Mouse (Mus musculus) kidney, adult 2 months (tissue): Measurements from ENCODE around the gene Thegl. TPM values are rescaled to one million over a fixed set of nuclear protein-coding genes. Genes with fewer than 3 reads are reported as not detected.

Experiments used
- DNase-seq: peaks from one replicate; pipeline ENCODE4 v3.0.0; 2021
- H3K27ac ChIP-seq: fragments of 200-500 bp; 2 replicates; pipeline ENCODE4 v1.5.1; 2012; ENCODE audit warnings: low read depth, low read length, control low read depth, inconsistent platforms; ENCODE audit not compliant: insufficient read depth
- H3K27me3 ChIP-seq: fragments of 200-500 bp; replicated peaks from 2 replicates; pipeline ENCODE4 v1.6.1; 2012; ENCODE audit warnings: mild to moderate bottlenecking, moderate library complexity, low read length, inconsistent platforms; ENCODE audit not compliant: control insufficient read depth, insufficient read depth
- H3K36me3 ChIP-seq: fragments of 200-500 bp; 2 replicates; pipeline ENCODE4 v1.6.1; 2012; ENCODE audit warnings: mild to moderate bottlenecking, moderate library complexity, low read length, inconsistent platforms; ENCODE audit not compliant: control insufficient read depth, insufficient read depth
- H3K4me1 ChIP-seq: fragments of 200-500 bp; 2 replicates; pipeline ENCODE4 v1.6.1; 2011; ENCODE audit warnings: low read length; ENCODE audit not compliant: control insufficient read depth, insufficient read depth
- H3K4me3 ChIP-seq: fragments of 200-500 bp; 2 replicates; pipeline ENCODE4 v1.5.1; 2011; ENCODE audit warnings: mild to moderate bottlenecking, low read depth, low read length, control low read depth; ENCODE audit not compliant: insufficient read depth
- CTCF ChIP-seq: fragments of 200-500 bp; conservative IDR thresholded peaks from 2 replicates; pipeline ENCODE4 v1.5.1; 2011; ENCODE audit warnings: low read depth, mild to moderate bottlenecking, control low read depth, low read length, moderate library complexity, mixed read lengths; ENCODE audit not compliant: insufficient read depth, insufficient read length
- POLR2A ChIP-seq: fragments of 200-500 bp; IDR thresholded peaks from one replicate; pipeline ENCODE4 v1.6.1; 2011; ENCODE audit warnings: low read depth, low read length, control low read depth
- WGBS: fragments of 180-500 bp; shearing (Covaris S2); methylation state at CpG from one replicate; pipeline ENCODE4 v1.1.7; 2018; 5-methylcytosine and 5-hydroxymethylcytosine counted together
- polyA plus RNA-seq: library from polyadenylated mRNA; depleted of rRNA; stranded (reverse); fragments of >200 nt; gene quantifications from 2 replicates; pipeline ENCODE4 v1.2.3, GENCODE M21; 2012; rRNA removed

Thegl gene
- polyA plus RNA-seq, 1 experiment: not detected

DNA sequence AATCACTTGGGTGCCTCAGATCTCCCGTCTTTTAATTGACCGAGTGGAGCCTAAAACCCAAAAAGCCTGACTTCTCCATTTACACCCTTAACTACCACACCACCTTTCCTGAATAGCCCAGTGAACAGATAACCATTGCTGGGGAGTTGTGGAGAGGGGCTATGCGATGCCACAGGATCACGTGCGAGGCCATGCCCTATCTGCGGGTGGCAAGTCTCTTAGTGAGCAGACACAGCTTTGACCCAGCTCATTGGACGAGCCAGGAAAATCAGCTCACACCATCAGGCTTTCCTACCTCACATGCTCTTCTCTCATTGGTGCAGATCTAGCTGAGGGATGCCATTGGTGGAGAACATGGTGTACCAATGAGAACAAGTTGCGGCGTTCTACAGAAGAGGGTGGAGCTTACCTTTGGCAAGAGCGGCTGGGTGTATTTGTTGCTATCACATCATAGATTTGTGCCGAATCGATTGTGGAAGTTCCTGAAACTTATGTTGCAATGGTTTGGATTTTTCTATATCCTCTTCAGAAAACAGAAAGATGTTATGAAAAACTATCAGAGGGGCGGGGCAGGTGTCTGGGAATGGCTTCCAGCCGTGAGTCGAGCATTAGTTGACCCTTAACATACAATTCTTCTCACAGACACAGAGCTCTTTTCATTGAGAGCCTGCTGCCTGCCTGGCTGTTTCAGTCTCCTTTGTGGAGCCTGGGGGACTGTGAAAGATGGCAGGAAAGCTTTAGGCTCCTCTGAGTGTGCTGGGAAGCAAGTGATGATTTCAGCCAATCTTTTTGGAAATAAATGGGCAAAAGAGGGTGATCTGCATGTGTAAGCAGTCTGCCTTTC lies 86.9 kb downstream of the Thegl start:
- Histone ChIP-seq H3K4me3 (no peak overlapping the region), H3K27me3 (no peaks in the 10 kb centered on the region), H3K4me1 (no peaks in the 10 kb centered on the region), H3K27ac (no peak overlapping the region), H3K36me3 (no peaks in the 10 kb centered on the region)
- 91% methylated on average over 15 of the region's 15 CpGs for WGBS
- TF ChIP-seq POLR2A (no peak), CTCF (no peak)
- no peak for DNase-seq

DNA sequence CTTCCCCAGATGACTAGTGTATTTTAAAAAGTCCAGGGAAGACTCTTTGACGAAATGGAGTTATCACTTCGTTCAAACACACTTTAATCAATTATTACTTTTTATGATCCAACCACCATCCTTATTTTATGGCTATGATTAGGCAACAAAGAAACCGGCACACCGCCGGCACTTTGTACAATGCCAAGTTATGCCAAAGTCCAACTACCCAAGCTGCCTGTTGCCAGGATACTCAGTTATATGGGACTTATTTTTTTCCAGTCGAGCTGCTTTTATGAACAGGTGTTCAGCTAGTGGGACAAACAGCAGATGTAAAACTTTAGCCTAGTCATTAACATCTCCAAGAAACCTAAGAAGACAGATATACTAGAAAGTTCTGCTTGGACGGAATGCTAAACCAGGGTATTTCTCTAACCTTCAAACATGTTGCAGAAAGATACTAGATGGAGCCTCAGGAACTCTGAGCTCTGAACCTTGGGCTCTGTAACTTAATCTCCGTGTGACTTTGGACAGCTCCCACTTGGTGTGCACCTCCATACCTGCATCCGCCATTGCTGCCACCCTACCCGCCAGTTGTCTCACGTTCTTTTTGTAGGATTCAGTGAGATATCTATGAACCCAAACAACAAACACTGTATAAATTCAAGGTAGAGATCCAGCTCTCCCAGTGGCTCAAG lies 91.5 kb downstream of the Thegl start:
- 56% methylated on average over 11 of the region's 11 CpGs for WGBS
- Histone ChIP-seq H3K4me3 (no peak overlapping the region), H3K4me1 (no peaks in the 10 kb centered on the region), H3K36me3 (no peaks in the 10 kb centered on the region), H3K27me3 (no peaks in the 10 kb centered on the region), H3K27ac (no peak overlapping the region)
- TF ChIP-seq CTCF (no peak), POLR2A (no peak)
- peak; percentile 74 for DNase-seq

DNA sequence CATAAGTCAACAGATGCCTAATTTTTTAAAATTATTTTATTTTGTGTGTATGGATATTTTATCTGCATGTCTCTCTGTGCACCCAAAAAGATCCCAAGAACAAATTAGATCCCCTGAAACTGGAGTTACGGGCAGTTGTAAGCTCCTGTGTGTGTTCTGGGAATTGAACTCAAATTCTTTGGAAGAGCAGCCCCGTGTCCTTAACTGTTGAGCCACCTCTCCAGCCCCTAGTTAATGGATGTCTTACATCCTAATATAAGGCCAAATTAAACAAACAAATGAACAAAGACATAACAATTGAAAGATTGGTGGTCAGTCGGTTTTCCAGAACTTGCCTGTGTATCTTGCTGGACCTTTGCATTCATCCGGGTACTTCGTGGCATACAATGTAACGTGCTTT lies 93.0 kb downstream of the Thegl start:
- 82% methylated on average over 6 of the region's 6 CpGs for WGBS
- no peak for TF ChIP-seq POLR2A
- TF ChIP-seq CTCF: no peak
- H3K27ac ChIP-seq: no peak overlapping the region

DNA sequence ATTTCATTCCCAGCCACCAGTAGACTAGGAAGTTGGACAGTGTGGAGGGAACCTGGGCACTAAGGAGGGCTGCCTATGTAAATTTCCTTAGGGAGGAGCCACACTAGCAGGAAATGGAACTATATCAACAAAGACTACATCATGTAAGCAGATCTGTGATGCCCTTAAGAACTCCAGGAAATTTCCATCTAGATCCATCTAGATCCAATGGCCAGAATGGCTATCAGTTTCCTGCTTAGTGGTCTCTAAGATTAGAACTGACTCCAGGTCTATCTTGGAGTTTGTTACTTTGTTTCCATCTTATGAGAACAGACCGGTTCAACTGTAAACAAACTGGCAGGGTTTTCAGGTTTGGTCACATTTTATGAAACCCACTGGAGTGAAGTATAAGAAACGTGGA lies 94.0 kb downstream of the Thegl start:
- no peak for DNase-seq
- no peaks in the 10 kb centered on the region for H3K4me1 ChIP-seq
- no peaks in the 10 kb centered on the region for H3K36me3 ChIP-seq
- H3K27me3 ChIP-seq: no peaks in the 10 kb centered on the region
- 71% methylated on average over 2 of the region's 2 CpGs for WGBS
- no peak overlapping the region for H3K27ac ChIP-seq
- TF ChIP-seq CTCF (no peak), POLR2A (no peak)
- H3K4me3 ChIP-seq: no peak overlapping the region

More for the DNA sequence above, 93.0 kb downstream of the Thegl start:
- Histone ChIP-seq H3K27me3 (no peaks in the 10 kb centered on the region), H3K4me1 (no peaks in the 10 kb centered on the region), H3K4me3 (no peak overlapping the region), H3K36me3 (no peaks in the 10 kb centered on the region)
- peak; percentile 56 for DNase-seq

Other genes with a start within 250 kb of the Thegl start
- gene Aasdh, start 110.5 kb upstream of the Thegl start, polyA plus RNA-seq: 14.3 and 15.1 TPM in 2 replicates
- 120 and 170 TPM in 2 replicates for gene Paics, start 64.7 kb upstream of the Thegl start, polyA plus RNA-seq
- gene Ppat, start 64.4 kb upstream of the Thegl start, polyA plus RNA-seq: 11.2 and 12.9 TPM in 2 replicates
- gene Srp72, start 41.3 kb upstream of the Thegl start, polyA plus RNA-seq: 21.5 and 24.4 TPM in 2 replicates
- gene Arl9, start 12.0 kb upstream of the Thegl start, polyA plus RNA-seq: 0.30 and 0.50 TPM in 2 replicates
- 14.2 and 18.4 TPM in 2 replicates for gene Hopx, start 99.1 kb downstream of the Thegl start, polyA plus RNA-seq
- 0.23 and 0.68 TPM in 2 replicates for gene Spink2, start 195.4 kb downstream of the Thegl start, polyA plus RNA-seq
- gene Rest, start 249.5 kb downstream of the Thegl start, polyA plus RNA-seq: 7.3 and 8.3 TPM in 2 replicates